Mouse (Mus musculus) embryo, embryonic 9.5 days (tissue): ENCODE results near the gene N4bp1.

ENCODE experiments used
- DNase-seq: peaks from one replicate; pipeline ENCODE4 v3.0.0-alpha.2; 2017; ENCODE audit errors: extremely low spot score

The N4bp1 gene

DNA sequence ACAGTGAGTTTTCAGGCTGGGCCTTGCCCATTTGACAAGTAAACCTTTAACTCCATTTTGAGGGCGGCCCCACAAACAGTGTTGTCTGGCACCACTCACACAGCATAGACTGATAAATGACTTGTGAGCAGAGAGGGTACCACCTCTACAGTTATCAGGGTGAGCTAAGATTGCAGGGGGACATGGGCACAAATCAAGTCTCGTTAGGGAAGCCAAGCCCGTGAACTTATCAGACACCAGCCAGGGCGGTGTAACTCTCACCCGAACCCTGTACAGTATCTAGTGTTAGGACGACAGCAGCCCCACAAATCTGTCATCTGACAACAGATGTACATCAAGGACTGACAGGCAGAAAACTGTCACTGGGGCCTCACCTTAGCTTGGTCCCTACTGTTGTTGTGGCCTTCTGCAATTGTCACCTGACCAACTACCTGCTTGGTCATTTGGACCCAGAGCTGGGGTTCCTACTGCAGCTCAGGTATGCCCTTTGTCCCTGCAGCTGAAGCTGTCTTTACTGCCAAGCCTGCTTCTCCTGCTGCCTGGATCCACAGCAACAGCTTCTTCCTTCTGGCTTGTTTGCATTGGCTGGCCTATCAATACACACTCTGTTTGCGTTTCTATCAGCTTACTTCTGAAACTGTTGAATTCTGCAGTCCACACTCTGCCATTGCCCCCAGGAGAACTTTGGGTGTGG lies 12.8 kb upstream of the N4bp1 start:
- DNase-seq: no peak

DNA sequence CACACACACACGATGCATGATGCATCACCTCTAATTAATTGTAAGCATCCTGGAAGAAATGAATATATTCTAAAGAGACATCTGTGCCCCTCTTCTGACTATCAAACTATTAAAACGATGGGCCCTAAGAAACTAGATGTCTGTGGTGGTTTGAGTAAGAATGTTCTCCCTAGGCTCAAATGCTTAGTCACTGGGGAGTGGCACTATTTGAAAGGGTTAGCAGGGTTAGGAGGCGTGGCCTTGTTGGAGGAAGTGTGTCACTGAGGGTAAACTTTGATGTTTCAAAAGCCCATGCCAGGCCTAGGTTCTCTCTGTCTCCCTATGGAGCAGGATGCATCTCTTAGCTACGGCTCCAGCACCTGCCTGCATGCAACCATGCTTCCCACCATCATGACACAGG lies 10.3 kb upstream of the N4bp1 start:
- DNase-seq: no peak

- no peak for DNase-seq
These were observed 9.2 kb upstream of the N4bp1 start for GRCm38 (mm10) chr8:86894194-86894761.

DNA sequence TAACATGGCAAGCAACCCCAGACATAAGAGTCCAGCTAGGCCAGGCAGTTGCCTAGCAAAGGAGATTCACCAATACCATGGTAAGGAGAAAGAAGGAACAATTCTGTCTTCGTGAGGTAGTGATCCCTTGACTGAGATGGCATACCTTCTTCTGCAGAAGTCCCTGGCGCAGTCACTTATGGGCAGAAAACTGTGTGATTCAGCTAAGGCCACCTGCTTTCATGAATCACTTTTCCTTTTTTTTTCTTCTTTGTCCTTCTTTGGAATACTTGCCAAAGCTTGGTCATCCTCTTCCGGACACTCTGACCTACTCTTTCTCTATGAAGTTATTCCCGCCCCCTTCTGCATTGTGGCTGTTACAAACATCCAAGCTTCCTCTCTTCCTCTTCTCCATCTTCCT lies 8.5 kb upstream of the N4bp1 start:
- no peak for DNase-seq

GRCm38 (mm10) chr8:86891533-86891932 lies 6.5 kb upstream of the N4bp1 start:
- DNase-seq: no peak

GRCm38 (mm10) chr8:86888058-86888939 lies 3.2 kb upstream of the N4bp1 start:
- no peak for DNase-seq

DNA sequence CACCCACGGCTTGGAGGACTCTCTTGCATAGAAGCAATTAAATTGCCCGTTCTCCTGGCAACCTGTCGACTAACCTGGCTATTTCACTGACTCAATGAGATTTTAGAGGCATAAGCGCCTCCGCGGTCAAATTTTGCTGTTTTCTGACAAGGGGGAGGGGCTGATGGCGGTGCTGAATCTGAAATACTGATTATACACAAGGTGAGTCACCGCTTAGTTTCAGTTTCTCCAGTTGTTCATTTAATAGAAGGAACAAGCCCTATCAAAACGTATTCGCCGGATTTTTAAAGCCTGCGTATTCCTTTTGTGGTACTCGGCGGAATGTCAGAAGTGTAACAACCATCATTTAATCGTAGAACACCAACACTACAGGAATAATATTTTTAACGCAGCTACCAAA lies 991 bp downstream of the N4bp1 start:
- DNase-seq: no peak

DNA sequence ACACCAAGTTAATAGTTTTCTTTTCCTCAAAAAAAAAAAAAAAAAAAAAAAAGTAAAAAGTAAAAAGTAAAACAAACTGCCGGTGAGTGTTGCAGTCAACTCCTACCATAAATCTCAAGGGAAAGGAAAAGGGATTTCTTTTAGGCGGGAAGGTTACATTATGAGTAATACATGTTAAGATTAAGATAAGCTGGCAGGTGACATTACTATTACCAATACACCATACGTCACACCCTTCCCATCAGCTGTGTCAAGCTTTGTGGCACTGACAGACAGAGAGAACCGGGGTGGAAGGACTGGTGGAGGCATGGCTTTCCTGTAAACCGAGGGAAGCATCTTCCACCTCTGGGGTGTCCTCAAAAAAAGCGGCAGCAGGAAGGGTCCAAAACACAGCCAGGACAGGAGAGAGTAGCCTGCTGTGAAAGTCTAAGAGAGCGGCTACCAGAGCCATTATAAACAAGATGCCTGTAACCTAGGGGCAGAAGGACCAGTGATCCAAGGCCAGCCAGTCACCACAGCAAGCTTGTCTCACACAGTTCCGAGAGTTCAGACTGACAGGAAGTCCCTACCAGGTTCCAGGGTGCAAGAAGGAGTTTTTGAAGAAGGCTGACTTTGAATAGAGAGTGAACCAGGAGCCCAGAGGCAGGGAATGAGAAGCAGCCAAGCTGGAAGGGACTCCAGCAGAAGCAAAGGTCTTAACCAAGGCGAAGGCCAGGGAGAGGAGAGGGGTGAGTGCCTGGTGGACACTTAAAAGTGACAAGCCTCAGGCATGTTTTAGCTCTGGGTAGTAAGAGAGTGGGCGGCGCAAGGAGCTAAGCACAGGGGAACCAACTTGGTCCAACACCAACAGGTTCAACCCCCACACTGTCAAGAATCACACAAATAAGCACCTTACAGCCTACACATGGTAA lies 2.2 kb downstream of the N4bp1 start:
- no peak for DNase-seq

- no peak for DNase-seq
These were observed 3.1 kb downstream of the N4bp1 start for GRCm38 (mm10) chr8:86881951-86882350.

DNA sequence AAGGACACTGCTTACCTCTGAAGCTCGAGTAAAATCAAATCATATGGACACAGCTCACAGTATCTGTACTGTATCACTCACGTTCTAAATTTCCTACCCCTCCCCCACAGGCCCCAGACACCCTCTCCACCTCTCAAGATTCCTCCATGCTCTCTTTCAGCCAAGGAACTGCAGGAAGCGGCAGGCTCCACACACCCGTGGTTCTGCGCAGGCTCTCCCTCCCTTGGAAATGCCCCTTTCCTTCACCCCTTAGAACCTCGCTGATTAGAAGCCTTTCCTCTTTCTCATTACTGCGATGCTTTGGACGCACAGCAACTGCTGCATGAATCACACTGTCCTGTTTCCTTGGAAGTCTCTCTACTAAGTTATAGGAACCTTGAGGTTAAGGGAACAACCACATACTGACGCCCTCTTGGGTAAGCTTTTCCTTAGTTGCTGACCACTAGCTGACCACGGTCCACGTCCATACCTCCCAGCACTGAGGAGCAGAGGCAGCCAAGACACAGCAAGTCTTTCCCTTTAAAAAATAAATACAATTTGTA lies 3.9 kb downstream of the N4bp1 start:
- DNase-seq: no peak

DNA sequence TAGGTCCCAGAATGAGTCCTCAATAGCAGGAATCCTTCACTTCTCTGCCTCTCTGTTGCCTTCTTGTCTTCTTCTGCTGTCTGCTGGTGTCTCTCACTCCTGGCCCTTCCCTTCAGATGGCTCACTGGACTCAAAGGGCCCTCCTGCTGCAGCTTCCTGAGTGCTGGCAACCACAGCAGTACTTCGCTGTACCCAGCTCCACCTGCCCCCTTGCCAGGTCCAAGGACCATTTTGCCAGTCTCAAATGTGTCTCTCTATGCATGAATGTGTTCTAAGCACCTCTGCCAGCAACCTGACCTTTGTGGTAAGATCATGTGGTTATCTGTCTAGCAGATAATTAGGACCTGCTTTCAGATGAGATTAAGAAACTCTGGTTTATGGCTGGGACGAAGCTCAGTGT lies 8.2 kb downstream of the N4bp1 start:
- DNase-seq: no peak

GRCm38 (mm10) chr8:86874055-86874454 lies 11.0 kb downstream of the N4bp1 start:
- no peak for DNase-seq

- DNase-seq: no peak
These were observed 11.9 kb downstream of the N4bp1 start for GRCm38 (mm10) chr8:86873151-86873550.

DNA sequence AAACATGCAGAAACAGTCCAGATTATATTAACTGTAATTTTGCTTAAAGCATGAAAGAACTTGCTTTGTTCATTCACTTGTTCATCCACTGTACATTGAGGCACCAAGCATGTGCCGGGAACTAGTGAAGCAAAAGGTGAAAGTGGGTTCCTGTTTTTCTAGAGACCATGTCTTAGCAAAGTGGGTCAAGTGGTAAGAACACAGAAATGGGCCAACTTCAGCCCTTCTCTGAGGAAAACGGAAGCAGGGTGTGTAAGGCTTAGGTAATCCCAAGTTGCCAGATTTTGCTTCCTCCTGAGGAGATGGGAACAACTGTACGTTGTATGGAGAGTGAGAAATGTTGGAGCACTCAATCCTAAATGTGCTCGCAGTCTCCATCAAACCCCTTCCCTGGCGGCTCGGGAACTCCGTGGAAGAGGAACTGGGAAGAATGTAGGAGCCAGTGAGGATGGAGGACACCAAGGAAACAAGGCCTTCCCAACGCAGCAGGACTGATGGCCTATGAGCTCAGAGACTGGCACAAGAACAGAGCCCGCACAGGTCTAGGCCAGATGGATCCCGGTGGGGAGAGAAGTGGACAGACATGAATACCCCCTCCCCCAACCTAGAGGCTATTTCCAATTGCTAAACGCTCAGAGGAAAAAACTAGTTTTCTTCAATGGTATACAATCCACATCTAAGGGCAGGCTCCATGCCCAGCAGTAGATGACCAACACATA lies 12.8 kb downstream of the N4bp1 start:
- no peak for DNase-seq

- DNase-seq: no peak
These were observed 13.6 kb downstream of the N4bp1 start for GRCm38 (mm10) chr8:86871421-86871820.

DNA sequence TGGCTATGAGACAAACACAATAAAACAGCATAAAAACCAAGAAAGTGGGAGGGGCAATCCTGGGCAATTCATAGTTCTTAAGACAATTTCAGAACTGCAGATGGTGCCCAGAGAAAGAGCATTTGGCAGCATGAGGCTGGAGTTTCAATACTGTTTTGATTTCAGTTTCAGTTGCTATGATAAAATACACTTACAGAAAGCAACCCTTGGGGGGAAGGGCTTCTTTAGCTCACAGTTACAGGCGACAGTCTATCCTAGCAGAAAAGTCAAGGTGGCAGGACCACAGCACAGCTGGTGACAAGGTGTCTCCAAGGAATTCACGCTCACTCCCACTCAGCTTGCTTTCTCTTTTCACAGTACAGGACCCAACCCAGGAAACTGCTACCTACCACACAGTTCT lies 14.3 kb downstream of the N4bp1 start:
- DNase-seq: no peak

- DNase-seq: no peak
These were observed 17.0 kb downstream of the N4bp1 start for GRCm38 (mm10) chr8:86868041-86868440.

DNA sequence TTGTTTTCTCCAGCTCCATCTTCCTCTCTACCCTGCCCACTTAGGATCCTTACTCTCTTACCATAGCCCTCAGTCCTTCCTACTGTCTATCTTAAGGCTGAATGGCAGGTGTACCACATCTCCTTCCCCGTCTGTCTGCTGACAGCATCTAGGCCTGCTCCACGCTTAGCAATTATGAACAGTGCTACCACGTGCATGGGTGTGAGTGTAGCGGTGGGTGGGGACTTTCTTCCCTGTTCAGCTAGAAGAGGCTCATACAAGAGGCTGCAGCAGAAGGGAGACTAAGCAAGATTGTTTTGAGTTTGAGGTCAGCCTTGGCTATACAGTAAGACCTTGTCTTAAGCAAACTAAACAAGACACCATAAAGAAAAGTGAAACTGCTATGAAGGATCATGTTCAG lies 20.3 kb downstream of the N4bp1 start:
- no peak for DNase-seq

GRCm38 (mm10) chr8:86862837-86863236 lies 22.2 kb downstream of the N4bp1 start:
- DNase-seq: no peak

- no peak for DNase-seq
These were observed 22.8 kb downstream of the N4bp1 start for GRCm38 (mm10) chr8:86862155-86862816.
